Mouse (Mus musculus): ENCODE data around the gene Gcm2.

Gcm2 gene

GRCm38 (mm10) chr13:41080700-41081099, 30.1 kb downstream of the Gcm2 start:
- DNase-seq (ENCODE audit: extremely low read depth, insufficient read length, low spot score) = no peak

GRCm38 (mm10) chr13:41079859-41080258, 31.0 kb downstream of the Gcm2 start:
- no peak for DNase-seq (ENCODE audit: extremely low read depth, insufficient read length, low spot score)

GRCm38 (mm10) chr13:41079421-41079780, 31.4 kb downstream of the Gcm2 start, which contains the start of gene Mak:
Mak (minus strand) TSS chr13:41079706.
- peak; percentile 11 for DNase-seq (ENCODE audit: extremely low read depth, insufficient read length, low spot score)

- no peak for DNase-seq (ENCODE audit: extremely low read depth, insufficient read length, low spot score)
Observed at GRCm38 (mm10) chr13:41078690-41079420, 32.0 kb downstream of the Gcm2 start.

GRCm38 (mm10) chr13:41077921-41078320, 32.9 kb downstream of the Gcm2 start:
- DNase-seq (ENCODE audit: extremely low read depth, insufficient read length, low spot score) = no peak

GRCm38 (mm10) chr13:41073819-41074218, 37.0 kb downstream of the Gcm2 start:
- DNase-seq (ENCODE audit: extremely low read depth, insufficient read length, low spot score) = no peak

GRCm38 (mm10) chr13:41071617-41072016, 39.2 kb downstream of the Gcm2 start:
- DNase-seq (ENCODE audit: extremely low read depth, insufficient read length, low spot score) = no peak

- no peak for DNase-seq (ENCODE audit: extremely low read depth, insufficient read length, low spot score)
Observed at GRCm38 (mm10) chr13:41067618-41068017, 43.2 kb downstream of the Gcm2 start.

GRCm38 (mm10) chr13:41051965-41052364, 58.9 kb downstream of the Gcm2 start:
- no peak for DNase-seq (ENCODE audit: extremely low read depth, insufficient read length, low spot score)

All from 3134 (cell line).